Mouse (Mus musculus): ENCODE measurements around the gene Hdac10. TPM values are rescaled to one million over a fixed set of nuclear protein-coding genes. Genes with fewer than 3 reads are reported as not detected.

Gene Hdac10
- polyA plus RNA-seq, 1 experiment = 46.9 TPM

- Histone ChIP-seq H3K4me1 (ENCODE audit: control insufficient read depth, insufficient read depth, low read length) (peaks cover 12% of the 10 kb centered on the region), H3K4me3 (replicated peaks; ENCODE audit: extremely low read depth, low read depth, low read length) (no peak overlapping the region)
- TF ChIP-seq CTCF (IDR thresholded peaks at IDR 0.05; ENCODE audit: insufficient read depth, low read length) (no peak), POLR2A (IDR thresholded peaks at IDR 0.05; ENCODE audit: borderline replicate concordance, extremely low read depth, low read depth, low read length) (no peak)
- DNase-seq = no peak
These were observed 1.7 kb upstream of the Hdac10 start for GRCm38 (mm10) chr15:89130245-89130644.

- 73% methylated on average over 8 of the region's 8 CpGs for WGBS
- no peak overlapping the region for H3K4me3 ChIP-seq (replicated peaks; ENCODE audit: extremely low read depth, low read depth, low read length)
- no peak for DNase-seq
- TF ChIP-seq POLR2A (IDR thresholded peaks at IDR 0.05; ENCODE audit: borderline replicate concordance, extremely low read depth, low read depth, low read length) (no peak), CTCF (IDR thresholded peaks at IDR 0.05; ENCODE audit: insufficient read depth, low read length) (no peak)
- peaks cover 14% of the 10 kb centered on the region for H3K4me1 ChIP-seq (ENCODE audit: control insufficient read depth, insufficient read depth, low read length)
These were observed 1.0 kb downstream of the Hdac10 start for GRCm38 (mm10) chr15:89127364-89127940.

- no peak for DNase-seq
- Histone ChIP-seq H3K4me3 (replicated peaks; ENCODE audit: extremely low read depth, low read depth, low read length) (no peak overlapping the region), H3K4me1 (ENCODE audit: control insufficient read depth, insufficient read depth, low read length) (peaks cover 20% of the 10 kb centered on the region)
- 87% methylated on average over 8 of the region's 8 CpGs for WGBS
- TF ChIP-seq POLR2A (IDR thresholded peaks at IDR 0.05; ENCODE audit: borderline replicate concordance, extremely low read depth, low read depth, low read length) (no peak), CTCF (IDR thresholded peaks at IDR 0.05; ENCODE audit: insufficient read depth, low read length) (no peak)
These were observed 1.9 kb downstream of the Hdac10 start for GRCm38 (mm10) chr15:89126622-89127021.

- TF ChIP-seq POLR2A (IDR thresholded peaks at IDR 0.05; ENCODE audit: borderline replicate concordance, extremely low read depth, low read depth, low read length) (no peak), CTCF (IDR thresholded peaks at IDR 0.05; ENCODE audit: insufficient read depth, low read length) (no peak)
- H3K4me1 ChIP-seq (ENCODE audit: control insufficient read depth, insufficient read depth, low read length) = peaks cover 20% of the 10 kb centered on the region
- 96% methylated on average over 9 of the region's 9 CpGs for WGBS
- DNase-seq = no peak
- H3K4me3 ChIP-seq (replicated peaks; ENCODE audit: extremely low read depth, low read depth, low read length) = no peak overlapping the region
These were observed 3.1 kb downstream of the Hdac10 start for GRCm38 (mm10) chr15:89125351-89125750.

GRCm38 (mm10) chr15:89124312-89124711 lies 4.2 kb downstream of the Hdac10 start:
- WGBS = 96% methylated on average over 3 of the region's 3 CpGs
- H3K4me3 ChIP-seq (replicated peaks; ENCODE audit: extremely low read depth, low read depth, low read length) = no peak overlapping the region
- no peak for DNase-seq
- no peak for TF ChIP-seq CTCF (IDR thresholded peaks at IDR 0.05; ENCODE audit: insufficient read depth, low read length)
- no peak for TF ChIP-seq POLR2A (IDR thresholded peaks at IDR 0.05; ENCODE audit: borderline replicate concordance, extremely low read depth, low read depth, low read length)
- peaks cover 20% of the 10 kb centered on the region for H3K4me1 ChIP-seq (ENCODE audit: control insufficient read depth, insufficient read depth, low read length)

- DNase-seq = no peak
- 36% methylated on average over 11 of the region's 11 CpGs for WGBS
- no peak for TF ChIP-seq POLR2A (IDR thresholded peaks at IDR 0.05; ENCODE audit: borderline replicate concordance, extremely low read depth, low read depth, low read length)
- TF ChIP-seq CTCF (IDR thresholded peaks at IDR 0.05; ENCODE audit: insufficient read depth, low read length) = no peak
These were observed 4.9 kb downstream of the Hdac10 start for GRCm38 (mm10) chr15:89123595-89123994.

GRCm38 (mm10) chr15:89122649-89123366 lies 5.7 kb downstream of the Hdac10 start, which contains the start of gene Tubgcp6:
TSS of gene Tubgcp6 (minus strand) at chr15:89123112.
- peaks cover 13% of the 10 kb centered on the region for H3K4me1 ChIP-seq (ENCODE audit: control insufficient read depth, insufficient read depth, low read length)
- peak within 1 kb of the TSS; percentile 73 for H3K4me3 ChIP-seq (replicated peaks; ENCODE audit: extremely low read depth, low read depth, low read length)
- peak; percentile 99 for DNase-seq
- TF ChIP-seq CTCF (IDR thresholded peaks at IDR 0.05; ENCODE audit: insufficient read depth, low read length) (no peak), POLR2A (IDR thresholded peaks at IDR 0.05; ENCODE audit: borderline replicate concordance, extremely low read depth, low read depth, low read length) (peak; percentile 84)
- WGBS = under 1% methylated on average over 47 of the region's 47 CpGs

More at GRCm38 (mm10) chr15:89123595-89123994, 4.9 kb downstream of the Hdac10 start:
- H3K4me3 ChIP-seq (replicated peaks; ENCODE audit: extremely low read depth, low read depth, low read length) = no peak overlapping the region
- H3K4me1 ChIP-seq (ENCODE audit: control insufficient read depth, insufficient read depth, low read length) = peaks cover 17% of the 10 kb centered on the region

GRCm38 (mm10) chr15:89118007-89118406 lies 10.5 kb downstream of the Hdac10 start:
- TF ChIP-seq POLR2A (IDR thresholded peaks at IDR 0.05; ENCODE audit: borderline replicate concordance, extremely low read depth, low read depth, low read length) (no peak), CTCF (IDR thresholded peaks at IDR 0.05; ENCODE audit: insufficient read depth, low read length) (0 out of 2 replicates have a peak, but pooled peaks have one; percentile 1)
- H3K4me1 ChIP-seq (ENCODE audit: control insufficient read depth, insufficient read depth, low read length) = peaks cover 7% of the 10 kb centered on the region; the same call in 1 of the 2 replicates
- no peak overlapping the region for H3K4me3 ChIP-seq (replicated peaks; ENCODE audit: extremely low read depth, low read depth, low read length)
- DNase-seq = no peak

- DNase-seq = no peak
- TF ChIP-seq POLR2A (IDR thresholded peaks at IDR 0.05; ENCODE audit: borderline replicate concordance, extremely low read depth, low read depth, low read length) = no peak
- TF ChIP-seq CTCF (IDR thresholded peaks at IDR 0.05; ENCODE audit: insufficient read depth, low read length) = no peak
- 73% methylated on average over 9 of the region's 9 CpGs for WGBS
These were observed 18.4 kb downstream of the Hdac10 start for GRCm38 (mm10) chr15:89110147-89110546.

GRCm38 (mm10) chr15:89106976-89107375 lies 21.5 kb downstream of the Hdac10 start:
- WGBS = 96% methylated on average over 1 of the region's 1 CpGs
- H3K4me3 ChIP-seq (replicated peaks; ENCODE audit: extremely low read depth, low read depth, low read length) = no peak overlapping the region
- H3K4me1 ChIP-seq (ENCODE audit: control insufficient read depth, insufficient read depth, low read length) = no peaks in the 10 kb centered on the region

More at GRCm38 (mm10) chr15:89110147-89110546, 18.4 kb downstream of the Hdac10 start:
- Histone ChIP-seq H3K4me1 (ENCODE audit: control insufficient read depth, insufficient read depth, low read length) (no peaks in the 10 kb centered on the region), H3K4me3 (replicated peaks; ENCODE audit: extremely low read depth, low read depth, low read length) (no peak overlapping the region)

More at GRCm38 (mm10) chr15:89106976-89107375, 21.5 kb downstream of the Hdac10 start:
- DNase-seq = no peak
- TF ChIP-seq POLR2A (IDR thresholded peaks at IDR 0.05; ENCODE audit: borderline replicate concordance, extremely low read depth, low read depth, low read length) = no peak
- no peak for TF ChIP-seq CTCF (IDR thresholded peaks at IDR 0.05; ENCODE audit: insufficient read depth, low read length)
